Mouse (Mus musculus) T-helper 1 cell (primary cell): Measurements from ENCODE around the gene Hist1h2be.
"Not testable (repeated sequence)": the region's sequence is repeated elsewhere in the genome, so short reads cannot be mapped to it uniquely, and the experiment has no call there.

Experiments
- in situ Hi-C: fragments of 300-600 bp; cut with MboI, MseI; formaldehyde crosslinking; loops from one replicate; pipeline ENCODE4 v1.15.1; 2025; ENCODE audit warnings: high pct_unique_total_duplicates

Gene Hist1h2be

DNA sequence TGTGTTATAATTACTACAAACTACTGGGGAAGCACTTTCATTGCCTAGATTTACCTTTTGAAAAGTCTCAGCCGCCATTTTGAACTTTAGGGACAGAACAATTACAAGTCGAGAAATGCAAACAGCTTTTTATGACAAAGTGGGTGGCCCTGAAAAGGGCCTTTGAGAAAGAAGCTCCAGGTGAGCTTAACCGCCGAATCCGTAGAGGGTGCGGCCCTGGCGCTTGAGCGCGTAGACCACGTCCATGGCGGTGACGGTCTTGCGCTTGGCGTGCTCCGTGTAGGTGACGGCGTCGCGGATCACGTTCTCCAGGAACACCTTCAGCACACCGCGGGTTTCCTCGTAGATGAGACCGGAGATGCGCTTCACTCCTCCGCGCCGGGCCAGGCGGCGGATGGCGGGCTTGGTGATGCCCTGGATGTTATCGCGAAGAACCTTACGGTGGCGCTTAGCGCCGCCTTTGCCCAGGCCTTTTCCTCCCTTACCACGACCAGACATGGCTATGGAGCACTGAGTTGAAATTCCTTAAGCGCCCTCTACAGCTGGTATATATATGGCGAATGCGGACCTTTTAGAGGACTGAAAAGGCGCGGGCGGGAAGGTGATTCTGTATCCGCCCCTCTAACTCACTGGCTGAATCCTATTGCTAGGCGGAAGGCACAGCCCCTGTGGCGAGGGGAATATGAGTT is 69.6 kb downstream of the Hist1h2be start, which contains the start of gene Hist1h4f:
TSS of gene Hist1h4f (minus strand) at position 503 of the 689 bp plus-strand sequence.
- in situ Hi-C loops: not testable (repeated sequence)

- in situ Hi-C loops: no loop called here
These were observed 70.2 kb downstream of the Hist1h2be start for GRCm38 (mm10) chr13:23550761-23551145.

DNA sequence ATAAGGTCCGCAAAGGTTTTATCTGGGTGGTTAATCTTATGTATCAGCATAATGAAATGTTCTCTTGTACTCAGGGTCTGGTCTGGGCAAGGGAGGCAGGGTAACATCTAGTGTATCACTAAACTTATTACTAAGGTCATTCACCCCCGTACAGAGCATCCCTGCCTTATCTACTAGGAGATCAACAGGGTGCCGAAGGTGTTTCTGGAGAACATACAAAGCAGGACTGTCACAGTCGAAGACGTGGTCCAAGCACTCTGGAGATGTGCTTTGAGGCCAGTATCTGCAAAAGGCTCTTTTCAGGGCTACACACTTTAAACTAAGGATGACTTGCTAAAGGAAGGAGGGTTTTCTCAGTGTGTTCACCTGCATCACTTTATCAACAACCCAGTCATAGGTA is 74.2 kb downstream of the Hist1h2be start:
- in situ Hi-C loops: no loop called here

GRCm38 (mm10) chr13:23544787-23545120 is 76.2 kb downstream of the Hist1h2be start:
- in situ Hi-C loops: not testable (repeated sequence)

DNA sequence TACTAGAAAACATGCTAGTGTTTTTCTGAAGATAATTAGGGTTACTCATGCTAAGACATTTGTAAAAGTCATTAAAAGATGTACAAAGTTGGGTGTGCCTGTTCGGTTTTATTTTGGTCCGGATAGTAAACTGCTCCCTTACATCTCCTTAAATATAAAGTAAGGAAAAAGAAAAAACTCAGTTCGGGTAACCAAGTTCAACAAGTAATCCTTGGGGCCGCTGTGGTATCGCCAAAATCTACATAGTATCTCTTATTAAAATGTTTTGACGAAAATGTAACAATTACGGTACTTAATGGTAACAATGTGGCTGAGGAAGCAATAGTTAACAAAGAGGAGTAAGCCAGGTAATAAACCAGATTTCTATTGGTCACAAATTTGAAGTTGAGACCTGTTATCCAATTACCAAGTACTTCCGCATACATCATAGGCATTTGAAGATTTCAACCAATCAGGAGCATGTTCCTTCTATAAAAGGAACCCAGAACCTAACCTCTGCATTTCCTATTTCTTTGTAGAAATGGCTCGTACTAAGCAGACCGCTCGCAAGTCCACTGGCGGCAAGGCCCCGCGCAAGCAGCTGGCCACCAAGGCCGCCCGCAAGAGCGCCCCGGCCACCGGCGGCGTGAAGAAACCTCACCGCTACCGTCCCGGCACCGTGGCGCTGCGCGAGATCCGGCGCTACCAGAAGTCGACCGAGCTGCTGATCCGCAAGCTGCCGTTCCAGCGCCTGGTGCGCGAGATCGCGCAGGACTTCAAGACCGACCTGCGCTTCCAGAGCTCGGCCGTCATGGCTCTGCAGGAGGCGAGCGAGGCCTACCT is 76.7 kb downstream of the Hist1h2be start, which contains the start of gene Hist1h3f:
TSS of gene Hist1h3f (plus strand) at position 88 of the 822 bp plus-strand sequence.
- in situ Hi-C loops: no loop called here

DNA sequence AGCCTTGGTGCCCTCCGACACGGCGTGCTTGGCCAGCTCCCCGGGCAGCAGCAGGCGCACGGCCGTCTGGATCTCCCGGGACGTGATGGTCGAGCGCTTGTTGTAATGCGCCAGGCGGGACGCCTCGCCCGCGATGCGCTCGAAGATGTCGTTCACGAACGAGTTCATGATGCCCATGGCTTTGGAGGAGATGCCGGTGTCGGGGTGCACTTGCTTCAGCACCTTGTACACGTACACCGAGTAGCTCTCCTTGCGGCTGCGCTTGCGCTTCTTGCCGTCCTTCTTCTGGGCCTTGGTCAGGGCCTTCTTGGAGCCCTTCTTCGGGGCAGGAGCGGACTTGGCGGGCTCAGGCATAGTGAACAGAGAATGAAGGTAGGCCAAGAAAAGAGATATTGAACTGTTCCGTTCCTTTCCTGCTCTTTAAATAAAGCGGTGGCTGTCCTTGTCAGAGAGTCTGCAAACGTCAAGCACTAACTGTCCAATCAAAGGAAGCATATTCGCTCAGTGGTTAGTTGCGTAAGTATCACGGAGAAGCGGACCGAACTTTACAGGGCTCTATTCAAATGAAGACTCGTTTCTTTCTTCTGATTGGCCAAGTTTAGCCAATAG is 77.8 kb downstream of the Hist1h2be start, which contains the start of gene Hist1h2bh:
TSS of gene Hist1h2bh (minus strand) at position 394 of the 609 bp plus-strand sequence.
- in situ Hi-C loops: not testable (repeated sequence)

DNA sequence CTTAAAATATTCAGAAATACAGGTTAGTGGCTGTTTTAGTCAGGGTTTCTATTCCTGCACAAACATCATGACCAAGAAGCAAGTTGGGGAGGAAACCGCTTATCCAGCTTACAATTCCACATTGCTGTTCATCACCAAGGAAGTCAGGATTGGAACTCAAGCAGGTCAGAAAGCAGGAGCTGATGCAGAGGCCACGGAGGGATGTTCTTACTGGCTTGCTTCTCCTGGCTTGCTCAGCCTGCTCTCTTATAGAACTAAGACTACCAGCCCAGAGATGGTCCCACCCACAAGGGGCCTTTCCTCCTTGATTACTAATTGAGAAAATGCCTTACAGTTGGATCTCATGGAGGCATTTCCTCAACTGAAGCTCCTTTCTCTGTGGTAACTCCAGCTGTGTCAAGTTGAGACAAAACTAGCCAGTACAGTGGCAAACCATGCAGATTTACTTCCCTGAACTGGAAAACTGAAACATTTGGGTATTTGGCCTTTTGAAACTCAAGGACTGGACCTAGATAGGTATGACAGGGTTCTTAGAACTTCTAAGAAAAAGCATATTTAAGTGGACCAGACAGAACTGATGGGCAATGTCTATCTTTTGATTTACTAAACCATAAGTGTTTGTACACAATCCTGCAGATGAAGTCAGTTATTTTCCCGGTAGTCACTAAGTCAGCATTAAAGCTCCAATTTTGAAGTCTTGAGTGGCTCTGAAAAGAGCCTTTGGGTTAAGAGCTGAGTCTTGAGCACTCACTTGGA is 78.5 kb downstream of the Hist1h2be start:
- in situ Hi-C loops: not testable (repeated sequence)

GRCm38 (mm10) chr13:23541497-23541896 is 79.4 kb downstream of the Hist1h2be start:
- in situ Hi-C loops: no loop called here

DNA sequence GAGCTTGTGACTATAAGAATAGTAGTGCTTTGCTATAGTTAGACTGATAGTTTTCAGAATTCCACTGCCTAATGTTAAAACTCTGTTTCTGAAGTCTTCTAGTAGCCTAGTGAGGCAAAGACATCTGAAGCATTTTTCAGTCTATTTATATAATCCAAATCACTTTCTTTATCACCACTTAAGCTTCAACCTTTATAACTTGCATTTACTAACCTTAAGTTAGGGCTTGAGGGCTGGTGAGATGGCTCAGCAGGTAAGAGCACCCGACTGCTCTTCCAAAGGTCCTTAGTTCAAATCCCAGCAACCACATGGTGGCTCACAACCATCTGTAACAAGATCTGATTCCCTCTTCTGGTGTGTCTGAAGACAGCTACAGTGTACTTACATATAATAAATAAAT is 81.1 kb downstream of the Hist1h2be start:
- in situ Hi-C loops: loop anchor here (5.0 kb wide), 1 partner anchor 1823 kb away; the partner anchor contains the start of genes Hist1h2ai, Hist1h2bl and Hist1h3h

GRCm38 (mm10) chr13:23538249-23538648 is 82.7 kb downstream of the Hist1h2be start:
- in situ Hi-C loops: loop anchor here (5.0 kb wide), 1 partner anchor 1821 kb away; the partner anchor contains the start of genes Hist1h2ai, Hist1h2bl and Hist1h3h

GRCm38 (mm10) chr13:23537006-23537710 is 83.8 kb downstream of the Hist1h2be start:
- in situ Hi-C loops: loop anchor here (5.0 kb wide), 1 partner anchor 1820 kb away; the partner anchor contains the start of genes Hist1h2ai, Hist1h2bl and Hist1h3h

DNA sequence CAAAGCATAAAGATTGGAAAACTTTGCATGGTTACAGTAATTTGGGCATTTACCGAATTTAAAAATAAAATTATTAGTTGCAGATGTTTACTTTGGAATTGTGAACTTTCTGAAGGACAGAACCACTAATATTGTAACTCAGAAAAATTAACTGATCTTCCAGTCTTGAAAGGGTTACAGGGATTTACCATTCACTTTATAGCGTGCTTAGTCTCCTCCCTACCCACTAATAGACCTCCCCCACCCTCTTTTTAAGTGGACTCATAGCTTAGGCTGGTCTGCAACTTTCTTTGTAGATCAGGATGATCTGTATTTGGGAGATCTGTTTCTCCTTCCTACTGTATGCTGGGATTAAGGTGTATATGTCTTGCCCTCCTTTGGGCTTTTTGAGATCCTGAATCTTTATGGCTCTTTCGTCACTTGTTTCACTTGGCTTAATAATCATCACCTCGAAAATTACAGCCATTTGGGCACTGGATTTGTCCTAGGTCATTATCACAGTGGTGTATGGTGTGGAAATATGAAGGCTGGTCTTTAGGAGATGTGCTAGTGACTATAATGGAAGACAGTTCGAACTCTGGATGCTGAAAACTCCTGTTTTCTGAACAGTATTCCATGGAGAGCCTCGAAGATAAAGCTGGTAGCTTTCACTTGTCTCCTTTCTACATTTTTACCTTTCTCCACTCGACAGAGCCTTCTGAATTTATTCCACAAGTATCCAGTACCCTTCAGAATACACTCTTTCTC is 84.7 kb downstream of the Hist1h2be start:
- in situ Hi-C loops: loop anchor here (5.0 kb wide), 1 partner anchor 1819 kb away; the partner anchor contains the start of genes Hist1h2ai, Hist1h2bl and Hist1h3h

DNA sequence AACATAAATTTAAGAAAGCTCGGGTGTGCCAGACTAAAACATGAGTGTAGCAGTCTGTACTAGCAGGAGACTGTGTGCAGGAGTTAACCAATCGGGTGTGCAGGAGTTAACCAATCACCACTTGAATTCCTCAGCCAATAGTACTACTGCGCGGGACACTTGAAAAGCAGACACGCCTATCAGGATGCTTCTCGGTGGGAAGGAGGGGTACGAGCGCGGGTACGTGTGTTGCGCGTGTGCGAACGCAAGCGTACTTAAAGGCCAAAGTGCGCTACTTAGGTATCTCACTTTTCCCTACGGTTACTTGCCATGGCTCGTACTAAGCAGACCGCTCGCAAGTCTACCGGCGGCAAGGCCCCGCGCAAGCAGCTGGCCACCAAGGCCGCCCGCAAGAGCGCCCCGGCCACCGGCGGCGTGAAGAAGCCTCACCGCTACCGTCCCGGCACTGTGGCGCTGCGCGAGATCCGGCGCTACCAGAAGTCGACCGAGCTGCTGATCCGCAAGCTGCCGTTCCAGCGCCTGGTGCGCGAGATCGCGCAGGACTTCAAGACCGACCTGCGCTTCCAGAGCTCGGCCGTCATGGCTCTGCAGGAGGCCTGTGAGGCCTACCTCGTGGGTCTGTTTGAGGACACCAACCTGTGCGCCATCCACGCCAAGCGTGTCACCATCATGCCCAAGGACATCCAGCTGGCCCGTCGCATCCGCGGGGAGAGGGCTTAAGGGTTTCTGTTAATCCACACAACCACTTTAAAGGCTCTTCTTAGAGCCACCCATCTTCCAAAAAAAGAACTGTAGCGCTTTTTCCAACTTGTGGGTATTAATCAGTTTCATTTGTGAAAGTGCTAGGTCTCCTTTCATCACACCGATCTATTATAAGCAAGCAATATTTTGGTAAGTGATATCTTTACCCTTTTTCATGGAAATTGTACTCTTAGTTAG is 85.5 kb downstream of the Hist1h2be start, which contains the start of gene Hist1h3g:
TSS of gene Hist1h3g (plus strand) at position 286 of the 939 bp plus-strand sequence.
- in situ Hi-C loops: loop anchor here (5.0 kb wide), 1 partner anchor 1818 kb away; the partner anchor contains the start of genes Hist1h2ai, Hist1h2bl and Hist1h3h

GRCm38 (mm10) chr13:23534368-23535131 is 86.4 kb downstream of the Hist1h2be start:
- in situ Hi-C loops: loop anchor here (5.0 kb wide), 2 partner anchors 1497 to 1817 kb away; partner anchors contain the start of genes Hist1h2ah, Hist1h2ai, Hist1h2bk and Hist1h2bl
